Mouse (Mus musculus): ENCODE results near the gene Synpo2. TPM values are rescaled to one million over a fixed set of nuclear protein-coding genes. Genes with fewer than 3 reads are reported as not detected.
A peak's percentile ranks its signal among the peaks of the same experiment; 100 is the strongest.
"Not testable (repeated sequence)": the region's sequence is repeated elsewhere in the genome, so short reads cannot be mapped to it uniquely, and the experiment has no call there.

The Synpo2 gene
- total RNA-seq, 2 experiments from 2014 or later = 175 to 193 TPM

DNA sequence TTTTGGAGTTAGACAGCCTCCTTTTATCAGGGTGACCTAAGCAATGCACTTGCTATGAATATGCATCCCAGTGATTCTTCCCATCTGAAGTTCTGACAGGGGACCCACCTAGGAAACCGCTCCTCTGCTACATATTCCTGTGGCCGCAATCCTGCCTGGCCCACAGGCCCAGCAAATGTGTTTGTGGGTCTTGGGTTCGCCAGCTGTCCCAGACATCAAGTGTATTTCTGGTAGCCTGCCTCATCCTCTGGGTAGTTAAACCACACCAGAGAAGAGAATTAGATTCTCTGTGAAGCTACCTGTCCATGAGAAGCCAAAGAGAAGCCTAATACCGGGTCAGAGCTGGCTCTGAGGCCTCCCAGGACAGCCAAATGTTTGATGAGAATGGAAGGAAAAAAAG is 90.0 kb downstream of the Synpo2 start:
- intact Hi-C loops (cut with DNase I; ENCODE audit: low total_unique reads) = no loop called here
- DNase-seq = no peak

- no peak for DNase-seq
- intact Hi-C loops (cut with DNase I; ENCODE audit: low total_unique reads) = no loop called here
These were observed 92.5 kb downstream of the Synpo2 start for GRCm38 (mm10) chr3:123143412-123143811.

- intact Hi-C loops (cut with DNase I; ENCODE audit: low total_unique reads) = no loop called here
- DNase-seq = no peak
These were observed 93.7 kb downstream of the Synpo2 start for GRCm38 (mm10) chr3:123142298-123142697.

DNA sequence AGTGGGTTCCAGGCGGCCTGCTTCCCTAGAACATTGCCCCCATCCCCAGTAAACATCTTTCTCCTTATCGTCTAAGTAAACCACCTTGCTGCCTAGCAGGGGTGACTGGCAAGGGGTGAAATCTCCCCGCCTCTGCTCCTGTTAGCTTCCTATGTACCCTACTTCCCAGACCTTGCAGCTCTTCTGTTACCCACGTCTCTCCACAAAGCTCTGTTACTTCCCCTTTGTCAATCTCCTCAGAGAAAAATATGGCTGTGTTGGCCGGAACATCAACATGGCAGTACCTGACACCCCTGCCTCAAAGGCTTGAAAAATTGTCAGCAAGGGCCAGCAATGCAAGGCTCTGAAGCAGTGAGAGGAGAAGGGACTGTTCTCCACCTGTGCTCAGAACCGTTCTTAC is 94.9 kb downstream of the Synpo2 start:
- intact Hi-C loops (cut with DNase I; ENCODE audit: low total_unique reads) = no loop called here
- no peak for DNase-seq

- intact Hi-C loops (cut with DNase I; ENCODE audit: low total_unique reads) = no loop called here
- DNase-seq = no peak
These were observed 95.8 kb downstream of the Synpo2 start for GRCm38 (mm10) chr3:123140134-123140533.

- no peak for DNase-seq
- intact Hi-C loops (cut with DNase I; ENCODE audit: low total_unique reads) = no loop called here
These were observed 96.3 kb downstream of the Synpo2 start for GRCm38 (mm10) chr3:123139619-123140018.

DNA sequence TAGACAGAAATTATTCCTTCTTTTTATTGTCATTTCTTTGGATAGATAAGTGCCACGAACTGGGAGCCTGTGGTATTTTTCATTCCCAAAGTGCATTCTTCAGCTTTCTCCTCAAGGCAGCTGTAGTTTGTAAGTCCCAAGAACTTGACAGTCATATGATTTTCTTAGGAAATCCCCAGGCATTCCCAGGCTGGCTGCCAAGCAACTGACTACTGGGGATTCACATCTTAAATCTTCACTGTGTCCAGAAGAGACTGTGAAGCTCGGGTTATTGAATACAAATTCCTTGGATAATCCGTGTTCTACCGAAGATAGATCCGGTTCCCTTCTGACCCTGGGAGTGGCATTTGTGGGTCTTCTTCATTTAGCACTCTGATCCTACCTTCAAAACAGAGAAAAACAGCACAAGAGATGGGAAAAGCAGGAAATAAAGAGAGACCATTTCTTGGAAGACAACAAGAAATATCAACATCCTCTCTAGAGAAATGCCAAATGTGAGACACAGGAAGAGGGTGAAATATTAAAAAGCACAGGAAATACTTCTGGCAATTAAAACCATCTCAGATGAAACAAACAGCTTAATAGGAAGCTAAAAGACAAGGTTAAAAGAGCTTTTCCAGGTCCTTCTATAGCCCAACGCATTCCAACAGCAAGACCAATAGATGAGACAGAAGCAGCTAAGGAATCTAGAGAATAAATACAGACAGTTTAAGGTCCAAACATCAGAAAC is 97.5 kb downstream of the Synpo2 start:
- intact Hi-C loops (cut with DNase I; ENCODE audit: low total_unique reads) = no loop called here
- DNase-seq = peak; percentile 81

GRCm38 (mm10) chr3:123132101-123132500 is 103.8 kb downstream of the Synpo2 start:
- no peak for DNase-seq
- intact Hi-C loops (cut with DNase I; ENCODE audit: low total_unique reads) = no loop called here

DNA sequence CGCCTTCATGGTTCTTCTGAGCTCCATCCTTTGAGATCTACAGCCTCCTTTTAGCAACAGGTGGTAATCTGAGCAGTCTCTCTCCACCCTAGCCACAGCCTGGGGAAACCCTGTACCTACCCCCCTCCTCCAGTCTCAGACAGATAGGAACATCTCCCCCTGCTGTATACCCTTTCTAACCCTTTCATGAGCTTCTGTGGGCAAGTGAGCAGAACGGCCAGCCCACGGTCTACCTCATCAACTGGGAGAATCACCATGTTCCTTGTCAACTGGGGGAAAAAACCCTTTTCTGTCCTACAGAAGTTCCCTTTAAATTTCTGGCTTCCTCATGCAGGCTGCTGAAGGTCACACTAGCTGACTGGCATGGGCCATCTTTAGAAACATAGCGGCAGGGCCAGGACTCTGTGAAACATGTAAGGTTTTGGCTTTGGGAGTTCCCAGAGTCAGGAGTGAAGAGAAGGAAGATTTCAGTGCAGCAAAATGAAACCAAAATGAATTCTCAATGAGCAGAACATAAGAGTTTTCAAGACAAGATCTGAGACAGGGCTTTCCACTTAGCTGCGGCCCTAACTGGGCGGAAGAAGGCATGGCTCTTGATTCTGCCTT is 104.7 kb downstream of the Synpo2 start:
- intact Hi-C loops (cut with DNase I; ENCODE audit: low total_unique reads) = no loop called here
- no peak for DNase-seq

DNA sequence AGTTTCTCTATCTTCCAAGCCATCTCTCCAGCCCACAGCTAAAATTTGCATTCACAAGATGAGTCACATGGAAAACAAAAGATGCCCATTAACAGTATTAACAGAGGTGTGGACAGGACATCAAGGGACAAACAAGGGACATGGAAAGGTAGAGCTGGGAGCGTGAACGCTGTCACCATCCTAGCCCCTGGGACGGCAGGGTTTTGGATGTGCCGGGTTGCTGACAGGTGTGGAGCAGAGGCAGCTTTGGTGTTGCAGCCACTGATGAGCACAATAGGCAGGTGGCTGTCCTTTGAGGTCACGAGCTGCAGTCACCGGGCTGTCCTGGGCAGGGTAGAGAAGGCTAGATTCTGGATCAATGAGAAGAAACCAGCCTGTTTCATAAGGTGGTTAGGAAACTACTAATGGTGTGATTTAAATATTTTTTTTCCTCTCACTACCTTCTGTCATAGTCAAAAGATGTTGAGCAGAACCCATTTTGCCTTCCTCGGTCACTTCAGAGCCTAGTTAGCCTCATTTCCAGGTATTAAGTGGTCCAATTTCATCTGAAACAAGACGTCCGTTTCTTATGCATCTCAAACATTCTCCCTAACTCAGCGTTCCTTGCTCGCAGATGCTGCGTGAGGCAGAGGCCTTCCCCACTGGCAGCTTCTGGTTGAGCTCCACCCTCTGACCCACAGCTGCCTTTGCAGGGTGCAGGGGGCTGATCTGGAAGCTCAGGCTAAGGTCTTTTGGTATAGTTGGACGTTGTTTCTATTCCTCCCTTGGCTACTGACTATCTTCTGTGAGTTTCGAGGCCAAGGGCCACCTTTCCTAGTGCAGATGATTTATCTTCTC is 105.4 kb downstream of the Synpo2 start:
- DNase-seq = no peak
- intact Hi-C loops (cut with DNase I; ENCODE audit: low total_unique reads) = no loop called here

DNA sequence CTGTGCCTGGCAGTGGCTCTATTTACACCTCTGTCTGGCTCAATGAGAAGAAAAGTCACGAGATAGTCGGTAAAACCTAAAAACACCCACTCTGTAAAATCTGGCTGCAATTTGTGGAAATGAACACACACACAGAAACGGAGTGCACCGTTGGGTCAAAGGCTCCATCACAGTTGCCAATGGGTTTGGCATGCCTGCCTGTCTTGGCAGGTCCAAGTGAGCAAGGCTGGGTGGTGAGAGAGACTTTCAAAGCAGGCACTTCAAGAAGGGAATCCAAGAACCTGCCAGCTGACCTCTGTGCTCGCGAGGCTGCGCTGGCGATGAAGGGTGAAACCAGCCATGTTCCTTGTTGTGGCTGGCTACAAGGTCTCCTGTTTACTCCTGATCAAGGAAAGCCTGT is 107.2 kb downstream of the Synpo2 start:
- DNase-seq = peak; percentile 74
- intact Hi-C loops (cut with DNase I; ENCODE audit: low total_unique reads) = no loop called here

DNA sequence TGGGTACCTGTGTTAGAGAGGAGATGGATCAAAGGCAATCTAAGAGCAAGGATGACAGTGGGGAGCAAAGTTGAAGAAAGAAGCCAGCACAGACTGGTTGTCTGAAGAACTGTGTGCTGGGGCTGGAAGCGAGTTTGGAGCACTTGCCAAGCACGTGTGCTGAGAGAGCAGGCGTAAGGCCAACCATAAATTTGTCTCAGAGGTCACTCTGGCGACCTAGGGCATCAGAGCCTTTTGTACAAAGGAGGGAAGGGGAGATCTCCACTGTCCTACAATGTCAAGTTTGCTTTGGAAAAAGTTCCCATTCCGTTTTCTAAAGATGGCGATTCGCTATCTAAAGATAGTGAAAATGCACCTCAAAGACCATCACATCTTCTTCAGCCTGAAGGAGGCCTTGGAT is 107.9 kb downstream of the Synpo2 start:
- intact Hi-C loops (cut with DNase I; ENCODE audit: low total_unique reads) = no loop called here
- no peak for DNase-seq

- intact Hi-C loops (cut with DNase I; ENCODE audit: low total_unique reads); DNase-seq: not testable (repeated sequence)
These were observed 109.2 kb downstream of the Synpo2 start for GRCm38 (mm10) chr3:123126741-123127140.

GRCm38 (mm10) chr3:123123817-123124216 is 112.1 kb downstream of the Synpo2 start:
- intact Hi-C loops (cut with DNase I; ENCODE audit: low total_unique reads) = no loop called here
- no peak for DNase-seq

DNA sequence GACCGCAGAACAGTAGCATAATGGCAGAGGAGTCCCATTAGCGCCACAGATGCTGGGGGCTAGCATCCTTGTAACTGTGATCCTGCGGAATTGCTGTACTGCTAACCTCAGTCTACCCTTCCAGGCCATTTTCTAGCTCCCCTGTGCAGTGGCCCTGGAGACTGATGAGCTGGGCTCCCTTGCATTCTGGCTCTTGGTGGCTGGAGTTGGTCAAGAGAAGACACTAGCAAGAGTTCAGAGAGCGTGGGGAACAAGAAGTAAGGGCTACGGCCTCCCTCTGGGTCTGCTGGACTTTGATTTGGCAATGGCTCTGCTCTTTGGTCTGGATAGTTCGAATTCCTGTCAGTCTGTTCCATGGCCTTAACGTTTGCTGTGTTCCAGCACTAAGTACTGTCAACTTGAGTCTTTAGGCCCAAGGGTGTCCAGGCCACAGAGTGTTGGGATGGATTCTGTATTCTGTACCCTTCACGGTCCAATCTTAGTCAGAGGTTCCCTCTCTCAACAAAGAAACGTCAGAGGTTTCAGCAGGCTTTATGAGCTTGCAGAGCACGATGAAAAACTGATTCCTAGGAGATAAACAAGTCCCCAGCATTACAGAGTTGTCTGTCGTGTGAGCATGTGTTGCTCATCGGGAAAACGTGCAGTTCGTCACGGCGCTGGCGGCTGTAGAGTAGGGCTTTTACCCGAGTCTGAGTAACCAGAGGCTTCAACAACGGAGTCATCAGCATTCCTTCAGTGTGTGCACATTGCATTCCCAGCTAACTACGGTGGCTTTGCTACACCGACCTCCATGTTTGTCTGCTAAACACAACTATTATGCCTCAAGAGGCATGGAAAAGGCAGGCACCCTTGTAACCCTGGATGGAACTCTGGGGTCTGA is 113.6 kb downstream of the Synpo2 start:
- intact Hi-C loops (cut with DNase I; ENCODE audit: low total_unique reads) = no loop called here
- no peak for DNase-seq

DNA sequence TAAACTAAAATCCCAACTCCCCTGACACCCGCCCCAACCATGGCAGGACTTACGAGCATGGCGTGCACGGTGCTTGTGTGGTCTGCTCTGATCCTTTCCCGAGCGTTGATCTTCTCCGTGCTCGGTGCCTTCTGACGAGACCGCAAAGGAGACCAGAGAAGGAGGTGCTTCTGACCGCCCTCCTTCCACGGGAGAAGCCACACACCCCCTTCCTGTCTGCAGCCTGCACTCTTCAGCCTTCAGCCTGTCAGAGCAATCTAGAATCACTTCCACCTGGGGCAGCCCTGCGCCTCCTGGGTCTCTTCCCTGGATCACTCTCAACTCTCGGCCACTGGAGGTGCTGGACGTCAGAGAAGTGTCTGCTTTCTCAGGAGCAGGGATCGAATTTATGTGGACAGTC is 119.0 kb downstream of the Synpo2 start:
- peak; percentile 70 for DNase-seq
- intact Hi-C loops (cut with DNase I; ENCODE audit: low total_unique reads) = loop anchor here (5.0 kb wide), 1 partner anchor 35 kb away; no protein-coding TSS in a partner anchor

GRCm38 (mm10) chr3:123115770-123116527 is 120.0 kb downstream of the Synpo2 start:
- peak; percentile 73 for DNase-seq
- intact Hi-C loops (cut with DNase I; ENCODE audit: low total_unique reads) = loop anchor here (5.0 kb wide), 1 partner anchor 36 kb away; no protein-coding TSS in a partner anchor

DNA sequence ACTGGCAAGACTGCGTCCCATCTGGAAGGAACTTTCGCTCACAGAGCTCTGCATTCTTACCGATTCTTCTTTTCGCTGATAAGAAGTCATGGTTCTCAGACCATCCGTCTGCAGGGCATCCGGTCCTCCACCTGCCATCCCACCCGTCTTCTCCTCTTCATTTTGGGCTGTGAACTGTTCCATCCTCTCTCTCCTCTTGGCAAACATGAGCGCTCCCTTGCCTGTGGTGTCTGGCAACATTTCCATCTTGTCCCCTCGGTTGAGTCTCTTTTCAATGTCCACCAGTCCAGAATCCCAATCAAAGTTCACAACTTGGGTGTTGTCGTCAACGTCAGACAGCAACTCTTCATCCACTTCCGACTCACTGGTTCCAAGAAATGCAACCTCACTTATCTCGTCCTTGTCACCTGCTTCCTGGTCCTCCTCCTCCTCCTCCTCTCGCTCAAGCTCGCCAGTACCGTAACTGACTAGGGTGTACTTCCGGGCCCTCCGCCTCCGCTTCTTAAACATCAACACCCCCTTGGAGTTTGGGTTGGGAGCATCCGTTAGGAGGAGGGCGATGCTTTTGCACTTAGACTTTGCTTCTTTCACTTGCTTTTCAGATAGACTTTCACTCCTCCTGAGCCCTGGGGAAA is 121.8 kb downstream of the Synpo2 start:
- no peak for DNase-seq
- intact Hi-C loops (cut with DNase I; ENCODE audit: low total_unique reads) = no loop called here
